Mouse (Mus musculus): ENCODE measurements at regions not wholly inside any gene's neighbourhood (a gene's known extent, or its start where the extent isn't known, plus 50 kb on each side); places are given as distances from the start of the nearest gene placed in this dataset.
"Not testable (repeated sequence)": the region's sequence is repeated elsewhere in the genome, so short reads cannot be mapped to it uniquely, and the experiment has no call there.

- no peak for DNase-seq
These were observed 176.3 kb upstream of the Gm10131 start for GRCm38 (mm10) chr8:34287801-34288200.

DNA sequence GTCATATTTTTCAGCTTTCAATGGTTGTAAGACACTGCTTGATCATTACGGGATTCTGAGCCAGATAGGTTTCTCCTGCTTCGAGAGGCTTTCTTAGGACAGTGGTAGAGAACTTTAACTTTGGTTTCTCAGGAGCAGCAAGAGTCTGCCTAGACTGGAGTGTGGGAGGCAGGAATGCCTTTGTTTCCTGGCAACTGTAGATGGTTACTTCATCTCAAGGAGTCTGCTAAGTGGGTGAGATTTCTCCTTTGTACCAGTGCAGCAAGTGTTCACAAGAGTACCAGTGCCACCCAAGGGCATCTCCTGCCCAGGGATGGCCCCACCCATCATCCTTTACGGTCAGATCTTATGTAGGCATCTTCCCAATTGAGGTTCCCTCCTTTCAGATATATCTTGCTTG is 173.0 kb upstream of the Gm10131 start:
- DNase-seq = no peak

GRCm38 (mm10) chr8:34280433-34280832 is 168.9 kb upstream of the Gm10131 start:
- DNase-seq = no peak

DNA sequence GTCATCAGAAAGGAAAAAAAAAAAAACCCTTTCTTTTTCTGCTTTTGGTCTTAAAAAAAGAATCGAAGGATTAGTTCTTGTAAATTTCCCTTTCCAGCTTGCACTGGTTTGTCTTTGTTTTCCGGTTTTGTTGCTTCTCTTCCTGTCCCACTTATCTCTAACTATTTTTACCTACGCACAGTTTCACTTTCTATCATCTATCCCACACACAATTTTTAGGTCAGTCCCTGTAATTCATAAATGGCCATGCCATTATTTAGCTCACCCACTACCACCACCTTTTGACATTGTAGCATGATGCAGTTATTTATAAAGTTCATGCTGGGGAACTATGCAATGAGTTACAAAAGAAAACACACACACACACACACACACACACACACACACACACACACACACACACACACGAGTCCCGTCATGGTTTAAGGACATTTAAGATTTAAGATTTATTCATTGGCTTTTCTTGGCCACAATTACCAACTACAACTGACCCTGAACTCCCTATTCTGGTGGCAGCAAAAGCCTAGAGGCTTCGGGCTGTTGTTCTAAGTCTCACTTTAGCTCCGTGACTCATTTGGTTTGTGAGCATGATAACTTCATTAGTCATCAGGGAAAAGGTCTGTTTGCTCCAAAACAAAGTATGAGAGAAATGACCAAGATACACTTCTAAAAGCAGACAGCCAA is 164.6 kb upstream of the Gm10131 start:
- DNase-seq = no peak

DNA sequence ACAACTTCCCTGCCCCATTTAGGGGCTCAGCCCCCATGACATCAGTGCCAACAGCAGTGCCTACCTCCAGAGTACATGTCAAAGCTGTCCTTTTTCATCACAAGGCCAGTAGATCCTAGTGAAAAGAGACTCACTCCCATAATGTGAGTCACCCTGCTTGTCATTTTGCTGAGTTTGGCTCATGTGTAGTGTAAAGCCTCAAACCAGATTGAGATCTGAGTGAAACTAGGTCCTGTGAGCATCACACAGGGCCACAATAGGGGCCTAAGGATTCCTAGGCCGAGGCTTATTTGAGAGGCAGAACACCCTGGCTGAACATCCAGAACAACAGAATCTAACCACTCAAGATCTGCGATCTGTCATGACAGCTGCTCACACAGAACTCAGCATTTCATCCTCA is 163.3 kb upstream of the Gm10131 start:
- not testable (repeated sequence) for DNase-seq

DNA sequence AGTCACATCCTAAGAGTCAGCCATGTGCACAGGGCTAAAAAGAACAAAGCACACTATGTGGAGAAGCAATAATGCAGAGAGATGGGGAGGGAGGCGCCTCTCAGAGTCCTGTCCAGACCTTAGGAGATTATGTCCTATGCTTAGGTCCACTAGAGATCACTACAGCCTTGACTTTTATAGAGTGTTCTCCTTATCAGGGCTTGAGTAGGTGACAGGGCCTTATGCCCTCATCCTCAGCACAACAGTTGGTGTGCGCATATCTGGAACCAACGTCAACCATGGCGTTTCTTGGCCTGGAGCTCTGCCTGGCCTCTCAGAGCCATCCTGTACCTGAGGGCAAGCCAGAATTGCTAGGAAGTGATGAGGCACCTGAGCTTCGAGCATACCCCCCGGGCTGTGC is 162.6 kb upstream of the Gm10131 start:
- no peak for DNase-seq

- DNase-seq = no peak
These were observed 158.3 kb upstream of the Gm10131 start for GRCm38 (mm10) chr8:34269848-34270247.

DNA sequence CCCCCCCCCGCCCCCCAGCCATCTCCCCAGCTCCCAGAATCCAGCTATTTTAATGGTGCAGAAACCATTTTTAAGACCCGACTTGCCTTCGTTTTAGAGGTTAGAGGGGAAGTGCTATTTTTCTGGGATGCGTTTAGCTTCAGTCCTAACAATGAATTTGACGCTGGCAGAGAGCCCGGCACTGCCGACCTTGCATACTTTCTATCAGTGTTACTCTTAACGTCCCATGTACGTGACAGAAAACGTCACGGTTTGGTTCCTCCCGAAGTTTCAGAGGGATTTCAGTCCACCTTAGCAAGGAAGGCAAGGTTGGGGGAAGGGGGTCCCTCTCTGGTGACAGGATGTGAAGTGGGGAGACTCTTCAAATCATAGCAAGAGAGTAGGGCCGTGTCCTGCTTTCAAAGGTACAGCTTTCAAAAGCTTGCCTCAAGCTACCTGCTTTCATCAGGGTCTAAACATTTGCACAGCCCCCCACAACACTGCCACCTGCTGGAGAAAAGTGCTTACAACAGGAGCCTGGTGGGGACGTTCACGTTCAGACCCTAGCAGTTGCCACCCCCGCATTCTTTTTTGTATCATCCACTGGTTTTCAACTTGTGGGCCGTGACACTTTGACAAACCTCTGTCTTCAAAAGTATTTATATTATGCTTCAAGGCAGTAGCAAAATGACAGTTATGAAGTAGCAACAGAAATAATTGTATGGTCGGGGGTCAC is 157.4 kb upstream of the Gm10131 start:
- DNase-seq = peak; percentile 17 to 25

DNA sequence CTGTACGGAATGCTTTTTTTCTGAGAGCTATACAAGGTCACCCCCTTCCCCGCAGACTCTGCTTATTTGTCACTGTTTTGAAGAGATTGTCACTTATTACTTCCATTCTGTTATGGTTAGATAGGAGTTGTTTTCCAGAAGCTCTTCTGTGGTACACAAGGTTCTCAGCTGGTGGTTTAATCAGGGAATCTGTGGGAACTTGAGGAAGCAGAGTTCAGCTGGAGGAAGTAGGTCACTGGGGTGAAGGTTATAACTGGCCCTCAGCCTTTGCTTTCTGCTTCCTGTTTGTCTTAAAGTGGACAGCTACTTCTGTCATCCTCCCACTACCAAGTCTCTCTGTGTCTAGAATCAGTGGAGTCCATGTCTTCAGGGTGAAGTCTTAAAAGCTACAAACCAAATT is 143.4 kb upstream of the Gm10131 start:
- no peak for DNase-seq

DNA sequence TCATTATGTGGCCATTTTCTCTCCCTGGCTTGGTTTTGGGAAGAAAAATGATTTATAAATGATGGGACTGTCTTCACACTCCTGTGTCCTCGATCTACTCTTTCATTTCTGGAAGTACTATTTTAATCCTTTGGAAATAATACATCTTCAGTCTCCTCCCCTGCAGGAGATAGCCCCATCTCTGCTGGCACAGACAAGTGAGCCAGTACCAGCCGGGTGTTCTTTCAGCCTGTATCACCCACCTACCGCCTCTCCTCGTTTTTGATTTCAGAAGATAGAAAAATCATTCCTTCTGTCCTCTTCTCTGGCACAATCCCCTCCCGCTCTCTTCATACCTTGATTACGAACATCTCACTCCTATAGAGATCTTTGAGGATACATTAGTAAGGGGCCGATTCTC is 140.4 kb upstream of the Gm10131 start:
- DNase-seq = no peak

DNA sequence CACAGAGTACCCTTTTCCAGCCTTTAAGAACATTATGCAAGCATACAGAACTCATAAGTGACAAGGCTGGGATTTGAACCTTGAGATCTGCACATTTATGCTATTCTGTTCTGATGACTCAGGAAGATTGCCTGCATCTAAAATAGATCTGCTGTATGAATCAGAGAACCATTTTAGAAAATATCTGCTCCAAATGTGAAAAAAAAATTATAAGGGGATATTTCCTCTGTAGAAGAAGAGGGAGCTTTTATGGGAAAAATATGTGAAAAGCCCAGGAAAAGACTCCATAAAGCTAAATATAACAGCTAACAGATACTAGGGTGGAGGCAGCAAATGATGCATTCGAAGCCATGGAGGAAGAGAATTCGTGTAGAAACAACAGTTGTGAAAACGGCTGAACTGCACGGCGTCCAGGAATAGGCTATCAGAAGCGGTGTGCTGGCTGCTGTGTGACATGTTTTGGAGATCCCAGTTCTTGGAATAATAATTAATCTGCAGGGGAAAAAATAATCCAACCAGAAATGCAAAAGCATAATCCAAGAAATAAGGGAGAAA is 127.9 kb upstream of the Gm10131 start:
- DNase-seq = no peak

DNA sequence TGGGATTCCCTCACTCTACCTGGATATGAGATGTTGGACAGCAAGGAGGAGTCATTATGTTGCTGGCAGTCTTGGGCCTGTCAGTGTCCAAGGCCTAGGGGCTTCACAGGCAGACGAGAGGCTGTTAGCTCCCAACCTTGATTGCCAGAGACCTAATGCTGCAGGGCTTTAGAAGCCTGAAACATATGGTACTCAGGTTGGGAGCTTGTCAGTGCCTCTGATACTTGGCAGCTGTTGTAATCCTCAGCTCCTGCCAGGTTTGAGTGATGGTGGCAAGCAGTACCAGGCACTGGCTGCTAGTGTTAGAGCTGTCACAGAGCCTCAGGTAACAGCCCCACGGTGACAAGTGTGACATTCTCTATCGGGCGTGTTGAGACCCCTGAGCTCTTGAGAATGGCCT is 122.2 kb upstream of the Gm10131 start:
- no peak for DNase-seq

DNA sequence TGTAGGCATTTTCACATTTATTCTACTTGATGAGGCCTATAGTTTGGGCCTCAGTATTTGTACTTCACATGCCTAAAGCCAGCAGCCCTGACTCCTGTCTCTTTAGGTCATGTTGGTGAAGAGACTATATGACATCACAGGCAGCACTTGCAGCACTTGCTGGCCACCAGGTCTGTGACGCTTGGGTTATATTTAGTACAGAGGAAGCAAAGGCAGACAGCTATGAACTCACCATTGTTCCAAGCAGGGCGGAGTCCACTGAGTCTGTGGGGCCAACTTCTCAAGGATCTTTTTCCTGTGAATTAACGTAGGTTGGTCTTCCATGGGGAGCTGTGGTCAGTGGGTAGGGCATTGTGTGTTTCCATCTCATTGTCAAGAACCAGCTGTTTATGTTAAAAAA is 117.9 kb upstream of the Gm10131 start:
- DNase-seq = no peak

DNA sequence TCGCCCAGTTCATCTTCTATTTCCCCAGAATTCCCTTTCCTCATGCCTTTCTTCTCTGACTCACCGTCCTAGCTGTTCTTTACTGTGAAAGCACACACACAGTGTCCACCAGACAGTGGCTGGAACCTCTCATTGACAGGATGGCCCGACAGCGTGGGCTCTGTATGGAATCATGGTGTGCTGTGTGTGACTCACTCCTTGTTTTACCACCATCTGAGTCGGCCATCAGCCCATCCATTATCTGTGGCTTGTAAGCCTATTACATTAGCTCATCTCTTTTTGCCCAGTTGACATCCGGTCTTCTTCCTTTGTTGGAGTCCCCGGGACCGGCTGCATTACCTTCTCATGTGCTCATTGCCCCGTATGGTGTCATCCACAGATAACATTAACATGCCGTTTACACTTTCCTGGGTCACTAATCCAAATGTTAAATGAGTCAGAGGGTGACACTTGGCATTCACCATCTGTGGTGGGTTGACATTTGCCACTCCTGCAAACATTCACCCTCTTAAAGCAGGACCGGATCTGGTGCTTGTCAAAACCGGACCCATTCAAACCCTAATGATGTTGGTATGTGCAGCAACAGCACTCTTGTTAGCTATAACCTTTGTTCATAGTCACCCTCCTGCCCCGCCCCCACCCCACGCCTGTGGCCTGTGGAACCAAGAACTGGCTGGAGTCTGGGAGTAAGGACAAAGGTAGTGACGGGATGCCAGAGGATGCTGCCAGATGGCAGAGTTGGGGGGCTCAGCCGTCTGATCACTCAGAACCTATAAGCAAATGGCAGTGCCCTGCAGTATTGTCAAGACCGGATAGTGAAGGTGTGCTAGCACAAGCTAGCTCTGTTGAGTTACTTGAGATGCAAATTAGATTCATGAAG is 113.7 kb upstream of the Gm10131 start:
- DNase-seq = no peak

DNA sequence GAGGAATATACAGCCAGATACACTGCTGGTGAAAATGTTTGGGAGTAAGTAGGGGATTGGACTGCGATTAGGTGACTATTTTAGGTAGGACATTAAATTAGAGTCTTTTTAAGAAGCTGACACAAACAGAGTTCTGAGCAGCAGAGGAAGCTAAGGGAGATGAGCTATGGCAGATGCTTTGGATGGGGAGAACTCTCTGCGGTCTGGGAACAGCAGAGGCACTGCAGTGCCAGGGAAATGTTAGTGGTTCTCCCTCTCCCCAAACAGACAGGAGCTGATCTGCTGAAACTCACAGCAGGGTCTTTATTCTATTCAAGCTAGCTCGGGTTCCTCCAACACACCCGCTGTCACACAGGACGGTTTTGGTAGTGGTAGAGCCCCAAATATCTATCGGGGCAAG is 110.7 kb upstream of the Gm10131 start:
- no peak for DNase-seq

Measured in thymus, postnatal 36 days (tissue).